Mouse (Mus musculus) cortical plate, adult 2 months (tissue): ENCODE results near the gene Phf10.

ENCODE experiments used
- CTCF ChIP-seq: fragments of 200-500 bp; IDR thresholded peaks from 2 replicates; pipeline ENCODE4 v1.5.1; 2011; ENCODE audit warnings: mild to moderate bottlenecking, control low read depth, low read length; ENCODE audit not compliant: insufficient read depth; ENCODE audit errors: extremely low read depth
- POLR2A ChIP-seq: fragments of 200-500 bp; IDR thresholded peaks from 2 replicates; pipeline ENCODE4 v1.6.1; 2011; ENCODE audit warnings: mild to moderate bottlenecking, low read length, control low read depth; ENCODE audit not compliant: insufficient read depth; ENCODE audit errors: extremely low read depth

- TF ChIP-seq POLR2A (no peak), CTCF (no peak)
Observed at GRCm38 (mm10) chr17:14906611-14907010, 54.5 kb downstream of the Phf10 start.
